Mouse (Mus musculus): Measurements from ENCODE around the gene Creb3l4. TPM values are rescaled to one million over a fixed set of nuclear protein-coding genes. Genes with fewer than 3 reads are reported as not detected.
"Not testable (repeated sequence)": the region's sequence is repeated elsewhere in the genome, so short reads cannot be mapped to it uniquely, and the experiment has no call there.

The Creb3l4 gene
- total and polyA plus RNA-seq, 3 experiments, result 0.61 to 1.2 (median 0.61) TPM

DNA sequence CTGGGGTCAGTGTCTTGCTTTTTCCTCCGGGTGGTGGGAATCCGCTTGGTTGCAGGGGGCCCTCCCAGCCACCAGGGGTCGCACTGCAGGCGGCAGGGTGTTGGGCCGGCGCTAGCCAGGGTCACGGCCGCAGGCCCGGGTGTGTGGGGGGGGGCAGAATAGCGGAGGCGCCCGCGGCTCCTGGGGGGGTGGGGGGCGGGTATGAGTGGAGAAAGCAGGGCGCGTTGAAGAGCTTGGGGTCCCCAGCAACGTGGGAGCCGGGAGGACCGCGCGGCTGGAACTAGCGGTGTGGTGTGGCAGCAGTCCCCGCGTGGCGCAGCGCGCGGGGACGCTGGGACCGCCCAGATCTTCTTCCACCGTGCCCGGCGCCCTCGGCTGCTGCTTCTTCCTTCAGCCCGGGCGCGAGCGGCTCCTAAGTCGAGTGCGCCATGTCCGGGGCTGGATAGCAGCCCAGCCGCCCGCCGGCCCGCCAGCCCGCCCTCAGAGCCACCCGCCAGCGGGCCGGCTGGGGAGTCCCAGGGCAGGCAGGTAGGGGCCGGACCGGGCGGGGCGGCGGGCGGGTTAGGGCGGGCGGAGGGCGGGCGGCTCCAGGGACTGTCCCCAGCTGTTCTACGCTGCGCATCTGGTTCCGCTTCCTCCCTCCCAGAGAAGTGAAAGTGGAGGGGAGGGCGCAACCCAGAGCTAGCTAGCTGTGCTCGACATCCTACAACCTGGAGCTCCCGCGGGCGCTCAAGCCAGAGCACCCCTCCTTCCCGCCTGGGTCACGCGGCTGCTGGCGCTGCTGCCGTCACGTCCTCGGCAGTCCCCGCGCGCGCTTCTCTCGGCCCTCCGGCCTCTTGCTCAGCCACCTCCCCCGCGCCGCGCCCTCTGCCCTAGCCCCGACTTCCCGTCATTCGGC lies 22.0 kb upstream of the Creb3l4 start, which contains the start of gene Dennd4b:
Gene Dennd4b, plus strand, starts transcription at position 152 of the 898 bp plus-strand sequence.
- peak; percentile 95 for DNase-seq

DNA sequence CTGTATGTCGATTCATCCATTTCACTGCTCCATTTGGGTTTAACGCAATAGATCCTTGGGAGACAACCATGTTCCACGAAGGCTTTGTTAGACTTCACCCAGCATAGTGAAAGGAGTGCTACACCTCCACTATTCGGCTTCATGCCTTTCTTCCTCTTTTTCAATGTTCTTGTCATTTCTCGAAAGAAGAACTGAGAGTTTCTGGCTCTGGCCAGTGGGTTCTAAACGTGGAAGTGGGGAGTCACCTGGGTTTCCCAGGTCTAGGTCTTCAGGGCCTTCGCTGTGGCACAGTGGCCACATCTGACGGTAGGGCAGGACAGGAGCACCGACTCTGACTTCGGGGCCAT lies 21.3 kb upstream of the Creb3l4 start:
- DNase-seq, result no peak

DNA sequence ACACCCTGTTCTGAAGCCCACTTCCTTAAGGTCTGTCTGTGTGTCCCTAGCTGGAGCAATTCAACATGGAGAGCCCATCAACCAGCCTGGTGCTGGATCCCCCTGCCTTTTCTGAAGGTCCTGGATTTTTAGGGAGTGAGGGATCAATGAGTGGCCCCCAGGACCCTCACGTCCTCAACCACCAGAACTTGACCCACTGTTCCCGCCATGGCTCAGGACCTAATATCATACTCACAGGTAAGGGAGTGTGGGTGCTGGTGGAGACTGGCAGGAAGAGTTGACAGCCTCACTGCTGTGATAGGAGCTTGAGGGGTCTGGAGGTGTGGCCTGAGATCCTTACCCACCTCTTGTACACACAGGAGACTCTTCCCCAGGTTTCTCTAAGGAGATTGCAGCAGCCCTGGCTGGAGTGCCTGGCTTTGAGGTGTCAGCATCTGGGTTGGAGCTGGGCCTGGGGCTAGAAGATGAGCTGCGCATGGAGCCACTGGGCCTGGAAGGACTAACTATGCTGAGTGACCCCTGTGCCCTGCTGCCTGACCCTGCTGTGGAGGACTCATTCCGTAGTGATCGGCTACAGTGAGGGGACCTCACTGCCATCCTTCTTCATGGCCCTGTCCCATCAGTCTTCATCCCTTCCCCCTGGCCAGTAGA lies 19.9 kb upstream of the Creb3l4 start:
- no peak for DNase-seq

DNA sequence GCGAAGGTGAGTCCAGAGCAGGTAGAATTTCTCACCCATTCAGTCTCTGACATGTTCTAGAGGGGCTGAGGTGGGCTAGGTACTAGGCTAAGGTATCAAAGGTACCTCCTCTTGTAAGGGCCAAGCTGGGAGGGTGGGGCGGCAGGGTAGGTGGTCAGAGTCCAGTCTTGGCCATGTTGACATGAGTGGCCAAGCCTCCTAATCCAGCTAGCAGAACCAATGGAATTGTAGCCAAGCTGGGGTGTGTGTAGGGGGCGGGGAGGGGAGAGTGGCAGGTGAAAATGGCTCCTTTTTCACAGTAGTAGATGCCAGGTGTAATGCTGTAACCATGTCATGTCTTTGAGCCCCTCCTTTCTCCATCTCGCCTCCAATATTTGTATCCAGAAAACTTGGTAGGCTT lies 15.2 kb upstream of the Creb3l4 start:
- DNase-seq, result no peak

DNA sequence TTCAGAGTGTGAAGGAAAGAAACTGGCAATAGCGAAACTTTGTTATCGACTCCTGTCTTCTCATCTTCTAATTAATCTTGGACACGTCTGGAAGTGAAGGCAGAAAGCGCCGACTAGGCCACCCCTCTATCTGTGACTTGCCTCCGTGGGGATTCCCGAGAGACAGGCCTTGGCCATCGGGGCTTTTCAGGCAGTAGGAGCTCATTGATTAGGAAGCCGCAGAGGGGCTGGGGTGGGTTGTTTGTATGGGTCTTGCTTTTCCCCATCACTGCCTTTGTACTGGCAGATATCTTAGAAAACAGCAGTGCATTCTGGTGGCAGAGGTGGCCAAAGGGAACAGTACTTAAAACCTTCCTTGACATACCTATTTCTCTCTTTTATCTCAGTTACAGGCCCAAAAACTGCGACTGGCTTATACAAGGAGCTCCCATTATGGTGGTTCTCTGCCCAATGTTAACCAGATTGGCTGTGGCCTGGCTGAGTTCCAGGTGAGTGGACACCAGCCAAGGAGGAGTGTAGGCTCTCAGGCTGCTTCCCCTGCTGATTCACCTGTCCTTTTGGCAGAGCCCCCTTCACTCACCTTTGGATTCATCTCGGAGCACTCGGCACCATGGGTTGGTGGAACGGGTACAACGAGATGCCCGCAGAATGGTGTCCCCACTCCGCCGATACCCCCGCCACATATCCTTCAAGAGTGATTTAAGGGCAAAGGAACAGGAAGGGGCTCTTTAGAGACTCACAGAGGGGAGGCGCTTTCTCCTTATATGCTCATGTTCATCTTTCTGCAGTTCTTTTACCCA lies 13.6 kb upstream of the Creb3l4 start:
- no peak for DNase-seq

DNA sequence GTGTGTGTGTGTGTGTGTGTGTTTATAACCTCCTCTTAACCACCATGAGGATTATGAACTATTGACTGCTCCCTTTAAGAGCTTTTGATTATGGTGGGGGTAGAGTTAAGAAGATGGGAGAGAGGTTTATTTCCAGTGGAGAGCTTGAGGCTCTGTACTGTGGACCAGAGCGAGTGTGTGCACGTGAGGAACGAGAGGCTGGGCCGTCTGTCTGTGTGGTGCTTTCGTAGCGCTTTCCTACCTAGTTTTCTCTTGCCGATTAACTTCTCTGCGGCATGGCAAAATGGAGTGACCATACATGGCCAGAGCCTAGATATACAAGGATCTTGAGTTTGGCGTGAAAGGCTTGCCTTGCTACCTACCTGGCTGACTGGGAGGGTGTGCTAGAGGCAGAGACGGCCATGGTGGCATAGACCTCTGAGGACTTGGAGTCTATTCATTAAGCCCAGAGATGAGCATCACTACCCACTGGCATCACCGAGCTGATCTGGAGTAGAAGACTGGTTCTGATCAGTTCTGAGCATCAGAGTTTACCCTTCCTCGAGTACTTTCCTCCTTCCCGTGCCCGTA lies 12.6 kb upstream of the Creb3l4 start:
- DNase-seq, result no peak

DNA sequence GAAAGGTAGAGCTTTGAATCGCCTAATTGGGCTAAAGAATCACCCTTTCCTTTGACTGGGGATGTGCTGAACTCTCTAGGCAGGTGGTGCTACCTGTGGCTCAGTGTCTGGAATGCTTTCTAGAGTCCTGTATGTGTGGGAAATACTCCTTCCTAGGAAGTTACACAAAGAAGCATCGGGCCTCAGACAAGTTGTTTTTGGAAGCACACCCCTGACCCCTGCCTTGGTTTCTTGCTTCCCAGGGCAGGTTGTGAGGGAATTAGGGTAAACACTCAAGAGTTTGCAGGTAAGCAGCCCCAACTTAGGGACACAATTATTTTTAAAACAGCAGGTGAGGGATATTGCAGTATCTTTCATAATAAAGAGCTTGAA lies 11.9 kb upstream of the Creb3l4 start:
- DNase-seq, result no peak

DNA sequence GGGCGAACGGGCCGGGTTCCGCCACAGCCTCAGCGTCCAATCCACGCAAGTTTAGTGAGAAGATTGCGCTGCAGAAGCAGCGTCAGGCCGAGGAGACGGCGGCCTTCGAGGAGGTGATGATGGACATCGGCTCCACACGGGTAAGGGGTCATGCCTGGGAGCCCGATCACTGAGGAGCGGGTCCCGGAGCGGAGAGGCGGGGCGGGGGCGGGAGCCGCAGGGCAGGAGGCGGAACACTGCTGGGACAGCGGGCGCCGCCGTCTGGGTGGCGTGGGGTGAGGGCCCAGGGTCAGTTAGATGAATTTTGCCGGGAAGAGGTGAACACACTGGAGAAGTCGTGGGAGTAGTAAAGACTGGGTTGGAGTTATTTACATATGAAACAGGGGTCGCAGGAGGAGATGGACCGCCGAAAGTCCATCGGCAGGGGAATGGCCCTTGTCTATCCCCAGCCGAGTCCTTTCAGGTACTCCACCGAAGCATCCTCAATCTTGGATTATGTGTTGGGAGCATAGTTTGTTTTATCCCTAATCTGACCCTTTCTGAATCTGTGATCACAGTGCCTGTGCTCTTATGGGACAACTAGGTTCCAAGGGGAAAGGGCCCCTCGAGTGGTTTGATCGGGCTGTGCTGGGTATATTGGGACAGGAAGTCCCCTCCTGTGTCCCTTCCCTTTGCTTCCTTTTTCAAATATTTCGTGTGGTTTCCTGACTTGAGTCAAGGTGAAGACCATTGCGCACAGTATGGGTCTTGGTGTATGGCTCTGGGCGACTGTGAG lies 11.3 kb upstream of the Creb3l4 start:
- DNase-seq, result no peak

DNA sequence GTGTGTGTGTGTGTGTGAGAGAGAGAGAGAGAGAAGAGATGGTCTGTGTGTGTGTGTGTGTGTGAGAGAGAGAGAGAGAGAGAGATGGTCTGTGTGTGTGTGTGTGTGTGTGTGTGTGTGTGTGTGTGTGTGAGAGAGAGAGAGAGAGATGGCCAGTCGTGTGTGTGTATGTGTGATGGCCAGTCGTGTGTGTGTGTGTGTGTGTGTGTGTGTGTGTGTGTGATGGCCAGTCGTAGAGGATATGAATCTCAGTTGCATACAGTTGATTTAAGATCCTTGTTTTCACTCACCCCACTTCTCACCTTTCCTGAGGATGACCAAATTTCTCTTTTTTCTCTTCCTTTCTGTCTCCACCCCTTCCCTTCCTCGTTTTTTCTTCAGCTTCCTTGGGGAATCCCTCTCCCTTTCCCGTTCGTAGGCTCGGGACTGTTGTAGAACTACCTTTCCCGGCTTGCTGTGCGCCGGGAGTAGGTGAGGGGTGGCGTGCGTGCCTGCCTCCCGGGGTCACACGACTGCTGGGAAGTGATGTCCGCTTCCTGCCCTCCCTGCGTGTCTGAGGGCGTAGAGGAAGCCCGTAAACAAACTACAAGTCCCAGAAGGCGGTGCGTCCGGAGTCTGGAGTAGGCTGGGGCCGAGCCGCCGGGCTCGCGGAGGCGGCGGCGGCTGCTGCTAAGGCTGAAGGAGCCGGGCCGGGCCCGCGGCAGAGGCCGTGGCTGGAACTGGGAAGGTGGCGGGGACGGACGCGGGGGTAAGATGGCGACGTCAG lies 10.5 kb upstream of the Creb3l4 start, which contains the start of gene Crtc2:
Gene Crtc2, plus strand, starts transcription at position 511 of the 766 bp plus-strand sequence.
- DNase-seq, result peak; percentile 97

DNA sequence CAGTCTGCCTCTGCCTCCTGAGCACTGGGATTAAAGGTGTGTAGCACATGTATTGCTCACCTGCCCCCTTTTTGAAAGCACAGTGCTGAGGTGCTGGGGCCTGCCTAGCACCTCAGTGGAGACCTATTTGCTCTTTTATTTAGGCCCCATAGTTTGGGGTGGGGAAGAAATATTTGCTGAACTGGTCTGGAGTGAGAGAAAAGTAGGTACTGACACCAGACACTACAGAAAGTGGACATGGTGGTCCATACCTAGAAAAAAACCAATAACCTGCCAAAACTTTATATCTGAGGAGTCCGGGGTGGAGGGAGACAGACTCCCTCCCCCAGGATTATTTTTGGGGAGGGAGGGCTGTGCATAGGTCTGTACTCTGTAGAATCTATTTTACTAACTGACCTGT lies 9.9 kb upstream of the Creb3l4 start:
- DNase-seq, result not testable (repeated sequence)

DNA sequence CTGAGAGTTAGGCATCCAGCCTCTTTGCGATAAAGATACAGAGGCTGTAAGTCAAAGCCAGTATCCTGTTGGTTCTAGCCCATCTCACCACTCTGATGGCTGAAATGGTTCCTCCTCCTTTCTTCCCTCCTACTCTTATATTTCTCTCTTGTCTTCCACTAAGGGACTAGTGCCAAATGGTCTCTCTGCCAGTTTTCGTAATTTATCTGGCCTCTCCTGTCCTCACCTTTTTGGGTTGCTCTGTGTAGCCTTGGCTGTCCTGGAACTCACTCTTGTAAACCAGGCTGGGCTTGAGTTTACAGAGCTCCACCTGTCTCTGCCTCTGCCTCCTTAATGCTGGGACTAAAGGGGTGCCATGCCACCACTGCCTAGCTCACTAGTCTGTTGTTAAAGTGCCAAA lies 9.3 kb upstream of the Creb3l4 start:
- DNase-seq, result not testable (repeated sequence)

DNA sequence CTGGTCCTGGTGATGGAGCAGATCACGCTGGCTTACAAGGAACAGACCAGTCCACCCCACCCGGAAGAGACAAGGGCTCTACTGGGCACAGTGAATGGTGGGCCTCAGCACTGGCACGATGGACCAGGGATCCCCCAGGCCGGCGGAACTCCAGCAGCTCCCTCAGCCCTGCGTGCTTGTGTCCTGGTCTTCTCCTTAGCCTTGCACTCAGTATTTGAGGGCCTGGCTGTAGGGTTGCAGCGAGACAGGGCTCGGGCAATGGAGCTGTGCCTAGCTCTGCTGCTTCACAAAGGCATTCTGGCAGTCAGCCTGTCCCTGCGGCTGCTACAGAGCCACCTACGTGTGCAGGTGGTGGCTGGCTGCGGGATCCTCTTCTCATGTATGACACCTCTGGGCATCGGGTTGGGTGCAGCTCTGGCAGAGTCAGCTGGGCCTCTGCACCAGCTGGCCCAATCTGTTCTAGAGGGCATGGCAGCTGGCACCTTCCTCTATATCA lies 8.5 kb upstream of the Creb3l4 start:
- DNase-seq, result not testable (repeated sequence)

DNA sequence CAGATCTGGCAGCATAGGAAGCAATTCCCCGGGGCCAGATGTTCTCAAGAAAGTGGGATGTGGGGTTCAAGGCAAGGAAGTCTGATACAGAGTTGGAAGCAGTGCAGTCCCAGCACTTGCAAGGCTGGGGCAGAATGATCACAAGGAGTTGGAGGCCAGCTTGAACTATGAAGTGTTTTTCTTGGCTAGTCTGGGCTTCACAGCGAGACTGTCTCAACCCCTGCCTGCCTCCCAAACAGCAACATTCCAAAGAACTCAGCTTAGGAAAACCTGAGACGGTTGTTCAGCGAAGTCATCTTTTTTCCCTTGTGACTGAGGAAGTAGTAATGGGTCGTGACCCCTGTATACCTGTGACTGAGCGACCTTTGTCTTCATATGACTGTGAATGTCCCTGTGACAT lies 7.5 kb upstream of the Creb3l4 start:
- DNase-seq, result no peak

DNA sequence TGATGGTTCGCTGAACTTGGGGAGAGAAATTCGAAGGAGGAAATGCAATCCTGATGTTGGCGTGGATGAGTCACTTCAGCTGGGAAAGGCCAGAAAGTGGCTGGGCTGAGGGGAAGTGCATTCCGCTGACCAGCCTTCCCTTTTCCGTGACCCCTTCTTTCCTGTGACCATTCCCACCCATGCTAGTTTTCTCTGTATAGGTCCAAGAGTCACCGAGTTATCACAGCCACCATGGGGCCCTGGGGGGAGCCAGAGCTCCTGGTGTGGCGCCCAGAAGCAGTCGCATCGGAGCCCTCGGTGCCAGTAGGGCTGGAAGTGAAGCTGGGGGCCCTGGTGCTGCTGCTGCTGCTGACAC lies 5.4 kb upstream of the Creb3l4 start:
- peak; percentile 82 for DNase-seq

DNA sequence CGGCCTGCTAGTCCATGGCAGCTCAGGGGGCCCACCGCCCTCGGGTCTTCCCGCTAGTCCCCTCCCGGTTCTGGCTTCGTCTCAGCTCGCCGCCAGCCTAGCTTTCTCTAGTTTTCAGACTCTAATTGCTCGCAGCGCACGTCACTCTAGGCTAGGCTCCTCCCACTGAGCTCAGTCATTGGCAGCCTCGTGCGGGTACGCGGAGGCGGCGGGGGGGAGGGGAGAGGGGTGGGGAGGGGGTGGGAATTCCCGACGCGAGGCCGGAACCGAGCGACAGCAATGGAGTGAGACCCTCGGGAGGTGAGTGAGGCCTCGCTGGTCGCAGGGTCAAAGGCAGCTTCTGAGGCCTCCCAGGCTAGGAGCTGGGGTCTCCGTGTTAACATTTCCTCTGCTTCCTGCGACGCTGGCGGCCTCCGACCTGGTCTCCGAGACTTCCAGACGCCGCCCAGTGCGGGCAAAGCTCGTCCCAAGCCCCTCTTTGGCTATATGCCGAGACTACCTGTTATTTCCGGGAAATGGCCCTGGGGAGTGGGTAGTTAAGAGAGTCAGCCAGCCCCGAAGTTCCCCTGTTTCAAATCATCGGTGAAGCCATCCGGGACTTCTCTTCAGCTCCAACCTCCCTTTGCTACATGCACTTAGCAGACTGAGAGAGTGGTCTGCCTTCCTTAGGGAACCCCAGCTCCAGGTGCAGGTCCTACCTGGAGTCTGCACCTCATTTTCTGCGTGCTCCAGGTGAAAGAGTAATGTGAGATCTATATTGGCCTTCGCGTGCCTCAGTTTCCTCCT lies 4.8 kb upstream of the Creb3l4 start, which contains the start of gene Slc39a1:
Gene Slc39a1, plus strand, starts transcription at position 213 of the 786 bp plus-strand sequence.
- DNase-seq, result peak; percentile 97

DNA sequence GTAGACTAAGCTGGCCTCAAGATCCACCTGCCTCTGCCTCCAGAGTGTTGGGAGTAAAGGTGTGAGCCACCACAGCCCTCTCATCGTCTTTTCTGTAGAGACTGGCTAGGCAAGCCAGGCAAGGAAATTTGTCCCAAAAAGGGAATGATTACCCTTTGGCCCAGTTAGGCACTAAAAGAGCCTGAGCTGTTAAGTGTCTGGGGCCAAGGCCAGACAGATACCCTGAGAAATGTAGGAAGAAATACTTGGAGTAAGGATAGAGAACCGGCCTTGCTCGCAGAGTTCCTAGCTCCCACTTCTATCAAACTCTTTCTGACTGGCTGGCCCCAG lies 4.3 kb upstream of the Creb3l4 start:
- DNase-seq, result no peak

DNA sequence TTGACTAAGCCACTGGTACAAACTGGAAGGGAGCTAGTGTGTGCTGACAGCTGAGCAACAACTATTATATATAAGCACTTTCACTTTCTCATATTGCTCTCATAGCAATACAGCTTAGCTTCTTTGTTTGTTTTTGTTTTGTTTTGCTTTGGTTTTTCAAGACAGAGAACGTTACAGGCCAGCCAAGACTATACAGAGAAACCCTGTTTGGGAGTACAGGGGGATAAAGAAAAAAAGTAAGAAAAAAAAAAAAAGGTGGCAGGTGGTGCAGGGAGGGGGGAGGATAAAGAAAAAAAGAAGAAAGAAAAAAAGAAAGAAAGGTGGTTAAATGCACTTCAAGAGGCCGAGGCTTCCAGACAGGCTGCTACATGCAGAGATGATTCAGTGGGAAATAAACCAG lies 2.1 kb upstream of the Creb3l4 start:
- DNase-seq, result no peak

DNA sequence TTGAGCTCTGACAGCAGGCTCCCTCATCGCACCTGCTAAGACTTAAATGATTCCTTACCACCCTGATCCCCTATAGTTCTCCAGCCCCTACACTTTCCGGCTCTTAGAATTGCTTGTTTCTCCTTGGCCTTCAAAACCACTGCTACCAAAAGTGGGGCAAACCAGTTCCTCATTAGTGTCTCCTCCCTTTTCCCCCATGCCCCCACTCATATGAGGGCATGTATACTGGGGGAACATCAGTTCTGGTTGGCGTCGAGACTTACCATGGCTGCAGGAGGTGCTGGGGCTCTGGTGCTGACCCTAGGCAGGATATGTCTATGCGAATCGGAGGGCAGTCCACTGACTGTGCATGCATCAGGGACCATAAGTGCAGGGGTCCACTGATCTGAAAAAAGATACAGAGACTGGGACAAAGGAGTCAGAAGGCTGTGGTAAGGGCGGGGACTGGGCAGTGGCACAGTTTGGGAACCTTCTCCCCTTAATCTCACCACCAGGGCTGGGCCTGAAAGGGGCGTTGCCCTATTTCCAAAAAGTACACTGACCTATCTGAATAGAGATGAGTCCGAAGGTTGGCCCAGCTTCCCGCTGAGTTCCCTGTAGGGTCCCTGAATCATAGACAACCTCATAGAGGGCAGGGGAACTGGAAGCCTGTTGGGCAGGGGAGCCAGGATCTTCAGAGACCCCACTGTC lies 1.5 kb downstream of the Creb3l4 start:
- no peak for DNase-seq

DNA sequence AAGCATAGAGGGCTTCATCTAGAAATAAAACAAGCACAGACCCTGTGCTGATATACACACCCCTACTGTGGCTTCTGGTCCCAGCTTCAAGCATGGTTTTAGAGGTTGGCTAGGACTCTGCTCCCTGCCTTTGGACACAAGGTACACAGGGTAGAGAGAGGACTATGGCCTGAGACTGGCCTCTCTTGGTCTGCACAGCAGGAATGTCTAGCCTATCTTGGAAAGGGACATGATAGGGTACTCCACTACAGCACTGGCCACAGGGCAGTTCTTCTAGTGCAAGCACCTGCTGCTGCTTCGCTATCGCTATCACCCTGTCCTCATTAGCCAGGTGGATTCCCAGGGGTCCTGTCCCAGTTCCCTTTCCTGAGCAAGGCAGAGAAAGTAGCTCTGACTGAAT lies 2.1 kb downstream of the Creb3l4 start:
- DNase-seq, result no peak

Data from adrenal gland, adult 2 months (tissue).